Mouse (Mus musculus): ENCODE measurements around the gene Gm20388.

DNA sequence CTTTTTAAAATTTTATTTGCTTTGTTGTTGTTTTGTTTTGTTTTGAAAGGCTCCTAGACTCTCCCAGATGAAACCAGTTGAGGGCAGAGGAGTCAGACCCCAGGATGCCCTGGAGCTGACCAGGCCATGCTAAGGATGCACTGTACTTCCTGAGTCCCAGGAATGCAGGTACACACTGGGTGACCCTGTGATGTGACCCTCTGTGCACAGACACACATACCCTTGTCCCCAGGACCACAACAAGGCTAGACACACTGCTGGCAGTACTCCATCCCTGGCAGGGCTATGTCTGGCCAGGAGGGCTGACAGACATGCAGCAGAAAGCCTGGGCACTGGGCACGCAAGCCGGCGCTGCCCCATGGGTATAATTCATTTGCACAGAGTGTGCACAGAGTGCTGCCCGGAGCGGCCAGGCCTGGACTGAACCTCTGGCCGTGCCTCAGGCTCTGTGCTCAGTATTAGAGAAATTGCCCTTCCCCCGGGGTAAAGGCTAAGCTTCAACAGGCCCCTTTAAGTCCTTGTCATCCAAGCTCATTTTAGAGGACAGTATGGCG lies 2856.1 kb downstream of the Gm20388 start:
- no peak for TF ChIP-seq CTCF (IDR thresholded peaks at IDR 0.05; ENCODE audit: low read depth)
- TF ChIP-seq EP300 (optimal IDR thresholded peaks at IDR 0.05): no peak
